Mouse (Mus musculus) B cell, adult 2 months (primary cell): ENCODE measurements at regions not wholly inside any gene's neighbourhood (a gene's known extent, or its start where the extent isn't known, plus 50 kb on each side); places are given as distances from the start of the nearest gene placed in this dataset.

Experiments used
- DNase-seq, 2 experiments: peaks; one replicate each; pipeline ENCODE4 v3.0.0; 2022

- DNase-seq, result no peak
Observed at GRCm38 (mm10) chr4:131217083-131217482, 272.9 kb downstream of the Matn1 start.

GRCm38 (mm10) chr4:131217571-131218155 lies 273.5 kb downstream of the Matn1 start:
- DNase-seq, result no peak

DNA sequence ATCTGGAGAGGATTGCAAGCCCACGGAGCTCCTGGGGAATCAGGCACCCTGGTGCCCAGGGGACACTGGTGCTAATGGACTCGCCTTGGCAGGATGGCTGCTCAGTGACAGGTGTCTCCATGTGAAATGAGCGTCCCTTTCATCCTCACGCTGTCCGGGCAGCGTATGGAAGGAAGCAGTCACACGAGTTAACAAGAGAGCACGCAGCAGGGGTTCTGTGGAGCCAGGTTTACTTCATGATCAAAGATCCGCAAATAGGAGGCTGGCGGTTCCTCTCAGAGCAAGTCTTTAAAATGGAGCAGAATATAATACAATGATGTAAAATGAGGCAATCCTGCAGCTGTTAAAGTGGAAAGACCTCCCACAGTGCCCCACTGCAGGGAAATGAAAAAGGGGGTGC lies 276.8 kb downstream of the Matn1 start:
- DNase-seq, result no peak

DNA sequence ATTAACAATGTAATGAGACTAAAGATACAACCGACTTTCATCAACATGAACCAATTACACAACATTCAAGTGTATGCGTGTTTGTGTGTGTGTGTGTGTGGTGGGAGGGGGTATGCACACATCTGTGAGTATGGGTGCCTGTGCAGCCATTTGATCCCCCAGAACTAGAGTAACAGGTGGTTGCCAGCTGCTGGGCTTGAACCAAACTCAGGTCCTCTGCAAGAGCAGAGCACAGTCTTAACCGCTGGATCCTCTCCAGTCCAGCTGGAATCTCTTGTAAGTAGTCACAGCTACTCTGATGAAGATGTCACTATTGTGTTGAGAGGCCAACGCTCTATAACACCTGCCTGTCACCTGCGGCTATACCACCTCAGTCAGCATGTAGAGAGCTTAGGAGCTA lies 286.2 kb downstream of the Matn1 start:
- no peak for DNase-seq

DNA sequence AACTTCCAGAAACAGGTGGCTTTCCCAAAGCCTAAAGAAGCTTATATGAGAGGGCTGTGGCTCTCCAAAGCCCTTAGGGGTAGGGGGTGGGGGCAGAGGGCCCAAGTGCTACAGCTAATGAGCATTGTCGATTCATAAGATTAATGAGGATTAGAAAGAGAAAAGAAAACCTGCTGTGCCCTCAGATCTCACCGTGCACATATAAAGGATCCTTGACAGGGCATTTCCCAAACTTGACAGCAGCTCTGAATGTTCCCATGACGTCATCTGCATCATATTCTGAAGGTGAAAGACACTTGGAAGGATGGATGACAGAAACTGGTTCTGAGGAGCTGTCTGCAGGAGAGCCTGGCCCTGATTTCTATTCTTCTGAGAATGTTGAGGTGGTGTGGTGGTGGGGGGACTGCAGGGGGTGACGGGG lies 292.4 kb downstream of the Matn1 start:
- DNase-seq, result no peak

DNA sequence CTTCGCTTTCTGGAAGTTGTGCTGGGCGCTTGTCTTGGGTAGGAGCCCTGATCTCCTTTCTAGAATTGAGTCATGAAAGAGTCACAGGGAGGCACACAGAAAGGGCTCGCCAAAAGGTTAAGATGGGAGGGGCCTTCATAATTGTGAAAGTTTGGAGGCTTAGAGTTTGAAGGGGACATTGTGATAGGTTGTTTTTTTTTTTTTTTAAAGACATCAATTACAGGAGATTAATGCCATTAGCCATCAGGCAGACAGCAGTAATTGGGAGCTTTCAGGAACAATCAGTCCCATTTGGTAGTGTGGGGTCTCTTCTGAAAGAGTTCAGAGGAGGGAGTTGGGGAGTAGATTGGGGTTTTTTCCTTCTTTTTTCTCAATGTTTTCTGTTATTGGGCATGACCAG lies 294.4 kb downstream of the Matn1 start:
- DNase-seq, result no peak

DNA sequence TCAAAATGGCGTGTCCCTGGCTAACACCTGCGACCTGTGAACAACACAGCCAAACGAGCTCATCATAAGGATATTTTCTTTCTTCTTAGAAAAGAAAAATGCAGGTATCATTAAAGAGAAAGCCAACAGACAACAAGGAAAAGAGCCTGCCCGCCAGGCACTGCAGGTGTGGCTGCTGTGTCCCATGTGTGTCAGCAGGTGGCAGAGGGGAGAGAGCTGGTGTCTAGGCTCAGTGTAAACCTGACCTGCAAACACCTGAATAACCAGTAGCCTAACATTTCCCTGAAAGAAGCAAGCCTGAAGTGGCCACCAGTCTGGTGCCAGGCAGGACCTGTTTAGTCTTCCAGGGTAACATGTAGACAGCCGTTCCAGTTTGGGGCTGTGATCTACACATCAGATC lies 294.9 kb downstream of the Matn1 start:
- no peak for DNase-seq

- no peak for DNase-seq
Observed at GRCm38 (mm10) chr4:131240457-131240856, 296.3 kb downstream of the Matn1 start.

- no peak for DNase-seq
Observed at GRCm38 (mm10) chr4:131242250-131242649, 298.1 kb downstream of the Matn1 start.

GRCm38 (mm10) chr4:131243744-131244387 lies 299.7 kb downstream of the Matn1 start:
- no peak for DNase-seq

DNA sequence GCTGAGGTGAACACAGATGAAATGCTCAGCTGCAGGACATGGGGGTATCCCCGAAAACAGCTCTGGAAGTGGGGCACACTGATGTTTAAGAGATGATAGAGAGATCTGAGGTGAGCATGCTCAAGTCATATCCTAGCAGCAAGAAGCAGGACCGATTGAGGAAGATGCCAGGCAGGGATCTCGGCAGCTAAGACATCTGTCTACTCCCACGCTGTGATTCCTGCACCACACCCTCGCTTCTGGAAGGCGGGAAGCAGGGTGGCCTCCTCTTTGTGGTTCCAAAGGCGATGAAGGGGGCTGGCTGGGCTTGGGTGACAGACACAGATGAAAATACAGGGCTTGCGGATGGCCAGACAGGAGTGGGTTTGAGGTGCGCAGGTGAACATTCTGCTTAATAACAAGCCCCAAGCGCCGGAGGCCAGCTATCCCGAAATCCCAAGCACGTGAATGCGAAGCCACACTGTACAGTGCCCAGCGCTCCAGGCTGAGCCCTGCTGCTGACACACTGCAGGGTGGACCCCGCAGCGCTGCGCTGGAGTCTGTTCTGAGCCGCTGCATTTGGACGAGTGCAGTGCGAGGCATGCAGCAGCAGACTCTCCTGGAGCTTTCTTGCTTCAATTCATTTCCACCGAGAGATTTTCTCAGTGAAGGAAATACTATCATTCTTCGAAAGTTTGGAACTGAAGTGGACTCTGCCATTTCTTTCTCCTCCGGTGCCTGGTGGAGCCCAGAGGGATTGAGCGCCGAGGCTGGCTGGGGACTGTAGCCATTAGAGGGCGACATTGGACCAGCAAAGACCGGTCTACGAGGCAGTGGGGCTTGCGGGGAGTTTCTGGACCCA lies 308.6 kb downstream of the Matn1 start:
- DNase-seq, result no peak

GRCm38 (mm10) chr4:131253443-131253817 lies 309.2 kb downstream of the Matn1 start:
- DNase-seq, result no peak

DNA sequence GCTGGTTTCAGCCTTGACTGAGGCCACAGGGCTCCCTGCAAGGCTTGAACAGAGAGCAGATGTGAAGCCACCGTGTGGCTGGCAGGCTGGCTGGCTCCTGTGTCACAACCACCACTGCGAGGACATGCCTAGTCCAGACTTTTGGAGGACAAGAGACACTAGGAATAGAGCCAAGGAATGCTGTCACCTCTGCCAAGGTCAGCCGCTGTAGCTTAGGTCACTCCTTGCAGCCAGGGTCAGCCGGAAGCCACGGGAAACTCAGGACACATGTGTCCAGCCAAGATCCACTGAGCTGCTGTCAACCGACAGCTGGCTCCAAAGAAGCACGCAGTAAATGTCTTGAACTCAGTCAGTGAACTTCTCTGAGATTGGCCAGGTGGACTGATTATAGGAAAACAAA lies 310.1 kb downstream of the Matn1 start:
- DNase-seq, result no peak

GRCm38 (mm10) chr4:131254691-131255090 lies 310.5 kb downstream of the Matn1 start:
- DNase-seq, result no peak

DNA sequence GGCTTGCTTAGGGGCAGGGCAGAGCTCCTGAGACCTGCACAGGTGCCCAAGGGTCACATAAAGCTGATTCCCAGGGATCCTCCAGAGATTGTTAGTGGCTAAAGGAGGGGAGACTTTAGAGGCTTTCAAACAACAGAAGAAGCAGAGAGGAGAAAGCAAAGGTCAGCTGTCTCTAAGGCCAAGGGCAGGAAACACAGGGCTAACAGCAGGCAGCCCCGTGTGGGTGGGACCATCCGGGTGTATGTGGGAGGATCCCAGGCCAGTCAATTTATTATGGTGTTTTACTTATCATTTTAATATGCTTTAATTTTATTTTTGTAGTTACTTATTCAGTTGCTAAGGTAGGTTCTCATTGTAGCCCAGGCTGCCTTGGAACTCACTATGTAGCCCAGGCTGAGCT lies 317.1 kb downstream of the Matn1 start:
- DNase-seq, result no peak

DNA sequence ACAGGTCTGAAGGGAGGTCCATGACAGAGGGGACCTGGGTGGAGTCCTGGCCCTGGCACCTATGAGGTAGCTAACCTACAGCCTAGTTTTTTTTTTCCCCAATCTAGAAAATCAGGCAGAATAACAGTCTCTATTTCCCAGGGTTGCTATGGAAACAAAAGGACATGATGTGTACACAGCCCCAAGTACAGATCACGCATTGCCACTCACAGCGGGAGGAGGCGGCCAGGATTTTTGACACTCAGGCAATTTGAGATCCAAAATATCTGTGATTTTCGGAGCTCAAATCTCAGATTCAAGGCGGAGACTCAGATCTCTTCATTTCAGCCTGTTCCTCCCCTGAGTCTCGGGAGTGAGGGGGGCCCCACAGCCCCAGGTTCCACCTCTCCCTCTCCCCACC lies 318.7 kb downstream of the Matn1 start:
- no peak for DNase-seq

- no peak for DNase-seq
Observed at GRCm38 (mm10) chr4:131266764-131267163, 322.6 kb downstream of the Matn1 start.

DNA sequence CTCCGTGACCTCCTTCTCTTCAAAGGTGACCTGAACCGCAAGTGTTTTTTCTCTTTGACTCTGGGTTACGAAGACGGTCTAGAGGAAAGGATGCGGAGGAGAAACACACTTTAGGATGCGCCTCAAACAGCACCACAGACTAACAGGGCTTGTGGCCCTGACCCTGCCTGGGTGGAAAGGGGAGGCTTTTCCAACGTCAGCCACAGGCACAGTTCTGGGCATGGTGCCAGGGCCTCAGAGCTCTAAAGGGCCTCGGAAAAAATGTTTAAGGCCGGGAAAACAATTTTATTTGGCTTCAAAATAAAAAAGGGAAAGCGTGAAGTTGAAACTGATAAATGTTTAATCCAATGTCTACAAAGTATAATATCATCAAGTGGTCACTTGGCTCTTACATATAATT lies 323.6 kb downstream of the Matn1 start:
- no peak for DNase-seq

GRCm38 (mm10) chr4:131270192-131270591 lies 326.0 kb downstream of the Matn1 start:
- DNase-seq, result no peak

GRCm38 (mm10) chr4:131272060-131272459 lies 327.9 kb downstream of the Matn1 start:
- DNase-seq, result no peak

DNA sequence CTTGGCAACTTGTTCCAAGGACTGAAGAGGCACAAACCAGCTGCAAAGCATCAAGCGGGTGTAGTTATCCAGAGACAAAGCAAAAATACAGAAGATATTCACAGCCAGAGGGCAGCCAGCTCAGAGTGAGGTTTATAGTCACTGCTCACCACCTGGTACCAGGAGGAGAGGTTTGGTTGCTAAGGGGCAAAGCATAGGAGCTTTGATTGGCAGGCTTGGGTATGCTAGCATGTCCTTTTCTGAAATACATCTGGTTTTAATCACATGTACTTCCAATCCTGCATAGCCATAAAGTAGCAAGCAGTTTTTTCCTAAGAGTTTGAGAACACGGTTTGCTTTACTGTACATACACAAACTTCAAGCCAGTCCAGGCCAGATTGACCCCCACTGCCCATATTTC lies 349.4 kb downstream of the Matn1 start:
- no peak for DNase-seq

DNA sequence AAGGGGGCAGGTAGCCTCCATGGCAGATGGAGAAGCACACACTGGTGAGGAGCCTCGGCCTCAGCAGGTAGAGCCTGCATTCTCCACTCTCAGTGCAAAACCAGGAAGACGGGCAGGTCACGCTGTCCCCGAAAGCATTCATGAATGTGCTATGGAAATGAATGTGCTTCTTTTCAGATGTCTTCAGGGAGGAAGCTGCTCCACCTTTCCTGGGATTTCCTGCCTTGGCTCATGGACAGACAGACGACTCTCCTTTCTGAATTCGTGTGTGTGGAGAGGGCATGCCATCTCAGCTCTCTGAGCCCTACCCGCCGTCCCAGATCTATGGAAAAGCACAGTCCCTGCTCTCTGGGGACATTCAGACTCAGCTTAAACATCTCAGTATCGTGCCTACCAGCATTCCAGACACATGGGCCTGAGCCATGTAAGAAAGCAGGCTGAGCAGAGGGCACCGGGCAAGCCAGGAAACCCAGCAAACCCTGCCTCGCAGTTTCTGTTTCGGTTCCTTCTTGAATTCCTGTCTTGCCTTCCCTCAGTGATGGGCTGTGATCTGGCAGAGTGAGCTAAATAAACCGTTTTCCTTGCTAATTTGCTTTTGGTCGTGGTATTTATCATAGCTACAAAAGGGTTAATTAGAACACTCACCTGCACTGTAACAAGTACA lies 354.0 kb downstream of the Matn1 start:
- DNase-seq, result no peak

GRCm38 (mm10) chr4:131303936-131304335 lies 359.8 kb downstream of the Matn1 start:
- no peak for DNase-seq

- DNase-seq, result no peak
Observed at GRCm38 (mm10) chr4:131304361-131304777, 360.2 kb downstream of the Matn1 start.
